Mouse (Mus musculus) liver, embryonic 16.5 days (tissue): ENCODE measurements at regions not wholly inside any gene's neighbourhood (a gene's known extent, or its start where the extent isn't known, plus 50 kb on each side); places are given as distances from the start of the nearest gene placed in this dataset.

Experiments
- ATAC-seq: fragments of 200-750 bp; cut with Nextera tagmentation; 2 replicates; pipeline ENCODE4 v1.8.0; 2017; ENCODE audit warnings: low read depth, mild to moderate bottlenecking, moderate number of reproducible peaks, moderate library complexity
- H3K27ac ChIP-seq: fragments of 300-500 bp; sonication (generic); 2 replicates; pipeline ENCODE4 v1.5.1; 2014; ENCODE audit warnings: mild to moderate bottlenecking, low read length
- H3K27me3 ChIP-seq: fragments of 300-500 bp; sonication (generic); 2 replicates; pipeline ENCODE4 v1.6.1; 2014; ENCODE audit warnings: low read depth, low read length, mixed read lengths; ENCODE audit not compliant: control insufficient read depth, insufficient read depth
- H3K36me3 ChIP-seq: fragments of 300-500 bp; sonication (generic); 2 replicates; pipeline ENCODE4 v1.6.1; 2014; ENCODE audit warnings: mild to moderate bottlenecking; ENCODE audit not compliant: control insufficient read depth, insufficient read depth
- H3K4me1 ChIP-seq: fragments of 300-500 bp; sonication (generic); 2 replicates; pipeline ENCODE4 v1.6.1; 2014; ENCODE audit warnings: low read depth, low read length, mixed read lengths; ENCODE audit not compliant: control insufficient read depth
- H3K4me2 ChIP-seq: fragments of 300-500 bp; sonication (generic); 2 replicates; pipeline ENCODE4 v1.6.1; 2014; ENCODE audit warnings: low read depth, low read length, mixed read lengths
- H3K4me3 ChIP-seq: fragments of 300-500 bp; sonication (generic); 2 replicates; pipeline ENCODE4 v1.5.1; 2014; ENCODE audit warnings: low read depth, mild to moderate bottlenecking, low read length
- H3K9ac ChIP-seq: fragments of 300-500 bp; sonication (generic); 2 replicates; pipeline ENCODE4 v1.6.1; 2014; ENCODE audit warnings: low read depth, low read length
- H3K9me3 ChIP-seq: fragments of 300-500 bp; sonication (generic); replicated peaks from 2 replicates; pipeline ENCODE4 v1.6.1; 2016; ENCODE audit warnings: low read length; ENCODE audit not compliant: control insufficient read depth
- WGBS: fragments of 180-500 bp; shearing (Covaris S2); extraction: QIAGEN DNeasy Blood & Tissue Kit; methylation state at CpG from one replicate; pipeline ENCODE4 v1.1.7; 2014; ENCODE audit not compliant: insufficient replicate concordance; 5-methylcytosine and 5-hydroxymethylcytosine counted together

- H3K27ac ChIP-seq = no peak overlapping the region
- H3K9ac ChIP-seq = no peak overlapping the region
- no peaks in the 10 kb centered on the region for H3K9me3 ChIP-seq
- 79% methylated on average over 5 of the region's 5 CpGs for WGBS
- H3K36me3 ChIP-seq = no peaks in the 10 kb centered on the region
- no peak overlapping the region for H3K4me2 ChIP-seq
- no peaks in the 10 kb centered on the region for H3K27me3 ChIP-seq
- H3K4me1 ChIP-seq = no peaks in the 10 kb centered on the region
- H3K4me3 ChIP-seq = no peak overlapping the region
- no peak for ATAC-seq
These were observed 54.5 kb upstream of the Meis1 start for GRCm38 (mm10) chr11:19073265-19073664.

GRCm38 (mm10) chr11:19073887-19074564, 55.2 kb upstream of the Meis1 start:
- H3K9me3 ChIP-seq = no peaks in the 10 kb centered on the region

GRCm38 (mm10) chr11:19091101-19091857, 72.5 kb upstream of the Meis1 start:
- 67% methylated on average over 15 of the region's 15 CpGs for WGBS
- Histone ChIP-seq H3K27me3 (no peaks in the 10 kb centered on the region), H3K4me2 (no peak overlapping the region), H3K36me3 (no peaks in the 10 kb centered on the region), H3K27ac (no peak overlapping the region), H3K4me3 (no peak overlapping the region), H3K9ac (no peak overlapping the region), H3K9me3 (no peaks in the 10 kb centered on the region), H3K4me1 (no peaks in the 10 kb centered on the region)
- no peak for ATAC-seq

More at GRCm38 (mm10) chr11:19073887-19074564, 55.2 kb upstream of the Meis1 start:
- WGBS = 54% methylated on average over 11 of the region's 11 CpGs
- Histone ChIP-seq H3K4me2 (no peak overlapping the region), H3K9ac (no peak overlapping the region), H3K4me1 (no peaks in the 10 kb centered on the region), H3K36me3 (no peaks in the 10 kb centered on the region), H3K27me3 (no peaks in the 10 kb centered on the region), H3K27ac (no peak overlapping the region), H3K4me3 (no peak overlapping the region)
- no peak for ATAC-seq

GRCm38 (mm10) chr11:19092967-19093745, 74.4 kb upstream of the Meis1 start:
- no peaks in the 10 kb centered on the region for H3K9me3 ChIP-seq
- WGBS = 46% methylated on average over 9 of the region's 9 CpGs
- H3K4me3 ChIP-seq = no peak overlapping the region
- no peaks in the 10 kb centered on the region for H3K4me1 ChIP-seq
- H3K27me3 ChIP-seq = no peaks in the 10 kb centered on the region
- ATAC-seq = no peak
- H3K36me3 ChIP-seq = no peaks in the 10 kb centered on the region
- no peak overlapping the region for H3K4me2 ChIP-seq
- H3K27ac ChIP-seq = no peak overlapping the region
- no peak overlapping the region for H3K9ac ChIP-seq

- Histone ChIP-seq H3K36me3 (no peaks in the 10 kb centered on the region), H3K9me3 (no peaks in the 10 kb centered on the region), H3K9ac (no peak overlapping the region), H3K4me3 (no peak overlapping the region), H3K27me3 (no peaks in the 10 kb centered on the region), H3K4me2 (no peak overlapping the region), H3K4me1 (no peaks in the 10 kb centered on the region), H3K27ac (no peak overlapping the region)
- 56% methylated on average over 4 of the region's 4 CpGs for WGBS
- ATAC-seq = no peak
These were observed 75.0 kb upstream of the Meis1 start for GRCm38 (mm10) chr11:19093749-19094148.

GRCm38 (mm10) chr11:19094183-19094582, 75.4 kb upstream of the Meis1 start:
- H3K4me3 ChIP-seq = no peak overlapping the region
- ATAC-seq = no peak
- no peak overlapping the region for H3K4me2 ChIP-seq
- no peak overlapping the region for H3K27ac ChIP-seq
- no peaks in the 10 kb centered on the region for H3K36me3 ChIP-seq
- 70% methylated on average over 14 of the region's 14 CpGs for WGBS
- H3K4me1 ChIP-seq = no peaks in the 10 kb centered on the region
- no peaks in the 10 kb centered on the region for H3K9me3 ChIP-seq
- H3K27me3 ChIP-seq = no peaks in the 10 kb centered on the region
- H3K9ac ChIP-seq = no peak overlapping the region

GRCm38 (mm10) chr11:19102981-19103568, 84.3 kb upstream of the Meis1 start:
- 41% methylated on average over 7 of the region's 7 CpGs for WGBS
- Histone ChIP-seq H3K4me2 (no peak overlapping the region), H3K27ac (no peak overlapping the region), H3K4me3 (no peak overlapping the region), H3K27me3 (no peaks in the 10 kb centered on the region), H3K4me1 (no peaks in the 10 kb centered on the region), H3K9me3 (no peaks in the 10 kb centered on the region), H3K36me3 (no peaks in the 10 kb centered on the region), H3K9ac (no peak overlapping the region)
- no peak for ATAC-seq

- no peak overlapping the region for H3K9ac ChIP-seq
- H3K4me2 ChIP-seq = no peak overlapping the region
- no peaks in the 10 kb centered on the region for H3K9me3 ChIP-seq
- no peaks in the 10 kb centered on the region for H3K27me3 ChIP-seq
- WGBS = 68% methylated on average over 6 of the region's 6 CpGs
- no peak for ATAC-seq
- H3K36me3 ChIP-seq = no peaks in the 10 kb centered on the region
- H3K4me3 ChIP-seq = no peak overlapping the region
- no peak overlapping the region for H3K27ac ChIP-seq
- H3K4me1 ChIP-seq = no peaks in the 10 kb centered on the region
These were observed 88.4 kb upstream of the Meis1 start for GRCm38 (mm10) chr11:19107180-19107579.
